Mouse (Mus musculus) CD8-positive naive resting alpha-beta T cell, adult 57 days (primary cell): ENCODE results near the gene 1700123O20Rik. TPM values are rescaled to one million over a fixed set of nuclear protein-coding genes. Genes with fewer than 3 reads are reported as not detected.

Experiments used
- total RNA-seq: library from RNA; stranded (reverse); gene quantifications from one replicate; pipeline ENCODE4 v1.2.4, GENCODE M21; 2023

Gene 1700123O20Rik
- total RNA-seq = 29.9 TPM

GRCm38 (mm10) chr14:54686063-54686521 lies at the start of gene 1700123O20Rik:
Gene 1700123O20Rik, plus strand, starts transcription at chr14:54686216.

GRCm38 (mm10) chr14:54640946-54641304 lies 45.1 kb upstream of the 1700123O20Rik start, which contains the start of gene Gm17606:
Gene Gm17606, plus strand, starts transcription at chr14:54640952.

GRCm38 (mm10) chr14:54641305-54641969 lies 44.6 kb upstream of the 1700123O20Rik start, which contains the start of gene Cdh24:
Gene Cdh24, minus strand, starts transcription at chr14:54641364.

GRCm38 (mm10) chr14:54686522-54687143 lies 617 bp downstream of the 1700123O20Rik start, which contains the start of gene Acin1:
Gene Acin1, minus strand, starts transcription at chr14:54686931.

GRCm38 (mm10) chr14:54698733-54699132 lies 12.7 kb downstream of the 1700123O20Rik start, which contains the start of gene Gm29776:
Gene Gm29776, minus strand, starts transcription at chr14:54698833.

GRCm38 (mm10) chr14:54712074-54712473 lies 26.1 kb downstream of the 1700123O20Rik start, which contains the start of gene Cebpe:
Gene Cebpe, minus strand, starts transcription at chr14:54712174.

Other genes with a start within 250 kb of the 1700123O20Rik start
- gene Lrp10, start 222.1 kb upstream of the 1700123O20Rik start, total RNA-seq = 100 TPM
- gene Rem2, start 210.1 kb upstream of the 1700123O20Rik start, total RNA-seq = 0.89 TPM
- 33.1 TPM for gene Prmt5, start 168.7 kb upstream of the 1700123O20Rik start, total RNA-seq
- 15.8 TPM for gene Haus4, start 131.6 kb upstream of the 1700123O20Rik start, total RNA-seq
- 0.43 TPM for gene Ajuba, start 108.7 kb upstream of the 1700123O20Rik start, total RNA-seq
- gene 4931414P19Rik, start 80.2 kb upstream of the 1700123O20Rik start, total RNA-seq = 9.3 TPM
- 44.6 TPM for gene Psmb5, start 68.2 kb upstream of the 1700123O20Rik start, total RNA-seq
- gene Psmb11, start 64.8 kb upstream of the 1700123O20Rik start, total RNA-seq = not detected
- gene Gm17606, start 45.3 kb upstream of the 1700123O20Rik start, total RNA-seq = not detected
- gene Cdh24, start 44.9 kb upstream of the 1700123O20Rik start, total RNA-seq = 6.2 TPM
- gene Acin1, start 715 bp downstream of the 1700123O20Rik start, total RNA-seq = 537 TPM
- not detected for gene Gm29776, start 12.6 kb downstream of the 1700123O20Rik start, total RNA-seq
- gene Cebpe, start 26.0 kb downstream of the 1700123O20Rik start, total RNA-seq = 0.55 TPM
- gene Slc7a8, start 95.7 kb downstream of the 1700123O20Rik start, total RNA-seq = 0.43 TPM
- not detected for gene Rnf212b, start 127.9 kb downstream of the 1700123O20Rik start, total RNA-seq
- gene Homez, start 184.7 kb downstream of the 1700123O20Rik start, total RNA-seq = 6.8 TPM
- gene Ppp1r3e, start 191.3 kb downstream of the 1700123O20Rik start, total RNA-seq = 12.5 TPM
- gene Bcl2l2, start 197.2 kb downstream of the 1700123O20Rik start, total RNA-seq = 3.6 TPM
- gene Gm20521, start 197.2 kb downstream of the 1700123O20Rik start, total RNA-seq = 0.83 TPM
- gene Pabpn1, start 206.3 kb downstream of the 1700123O20Rik start, total RNA-seq = 231 TPM
- 2.8 TPM for gene Slc22a17, start 226.9 kb downstream of the 1700123O20Rik start, total RNA-seq
- gene Efs, start 239.9 kb downstream of the 1700123O20Rik start, total RNA-seq = not detected
- gene Il25, start 246.5 kb downstream of the 1700123O20Rik start, total RNA-seq = not detected